Mouse (Mus musculus): ENCODE data around the gene Hist2h2aa1.

GRCm38 (mm10) chr3:96254683-96255355, 9.5 kb downstream of the Hist2h2aa1 start:
- TF ChIP-seq USF1 (IDR thresholded peaks at IDR 0.05; ENCODE audit: low read depth) (no peak), CTCF (IDR thresholded peaks at IDR 0.05; ENCODE audit: control insufficient read depth, insufficient read depth, insufficient read length) (no peak), CEBPB (IDR thresholded peaks at IDR 0.05; ENCODE audit: low read depth) (no peak), MYOD1 (IDR thresholded peaks at IDR 0.05; ENCODE audit: control insufficient read depth, insufficient read length, low read depth) (no peak), MAX (IDR thresholded peaks at IDR 0.05) (no peak), MYOG (IDR thresholded peaks at IDR 0.05; ENCODE audit: control insufficient read depth, extremely low read depth, insufficient read length) (no peak), FOSL1 (IDR thresholded peaks at IDR 0.05; ENCODE audit: insufficient read depth, low read length, poor library complexity, severe bottlenecking) (no peak)

Measured in C2C12 (cell line).